Mouse (Mus musculus) cerebellum, adult 2 months (tissue): ENCODE data around the gene Mas1.

Experiments
- CTCF ChIP-seq: fragments of 200-500 bp; IDR thresholded peaks from 2 replicates; pipeline ENCODE4 v1.5.1; 2011; ENCODE audit warnings: low read depth, mild to moderate bottlenecking, control low read depth, low read length, moderate library complexity, borderline replicate concordance; ENCODE audit not compliant: insufficient read depth
- POLR2A ChIP-seq: fragments of 200-500 bp; IDR thresholded peaks from 2 replicates; pipeline ENCODE4 v1.6.1; 2011; ENCODE audit warnings: low read length, control low read depth, borderline replicate concordance; ENCODE audit not compliant: insufficient read depth

DNA sequence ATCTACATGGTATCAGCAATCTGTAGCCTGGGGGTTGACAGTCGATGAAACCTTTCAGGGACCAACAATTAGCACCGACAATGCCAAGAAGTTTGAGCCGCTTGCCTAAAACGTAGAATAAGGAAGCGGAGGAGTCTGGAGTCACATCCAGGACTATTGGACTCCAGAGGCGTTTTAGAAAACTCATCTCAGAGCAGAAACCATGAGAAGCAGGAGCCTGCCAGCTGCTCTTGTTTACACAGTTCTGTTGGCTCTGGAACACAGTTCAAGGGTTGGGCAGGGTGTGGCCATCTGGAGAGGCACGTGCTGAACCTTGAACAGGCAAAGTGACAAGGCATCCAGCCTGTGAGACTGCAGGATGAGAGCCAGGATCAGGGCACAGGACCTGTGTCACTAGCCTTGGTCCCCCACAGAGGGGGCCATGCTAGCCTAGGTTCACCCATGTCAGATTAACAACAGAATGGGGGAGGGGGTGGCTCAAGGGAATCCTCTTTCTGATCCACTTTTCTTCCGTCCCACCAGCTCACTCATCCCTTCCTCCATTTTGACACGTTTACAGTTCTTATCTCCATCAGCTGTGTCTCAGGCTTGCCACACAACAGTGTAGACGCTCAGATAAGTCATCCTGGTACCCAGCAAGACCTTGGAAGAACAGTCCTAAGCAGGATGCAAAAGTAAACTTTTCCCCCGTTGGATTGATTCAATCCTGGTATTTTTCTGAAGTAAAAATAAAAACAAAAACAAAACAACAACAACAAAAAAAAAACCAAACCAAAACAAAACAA is 75.3 kb downstream of the Mas1 start:
- TF ChIP-seq POLR2A (no peak), CTCF (no peak)
